Mouse (Mus musculus) testis, adult 2 months (tissue): ENCODE measurements around the gene Nat9.

Experiments
- CTCF ChIP-seq: fragments of 200-500 bp; IDR thresholded peaks from 2 replicates; pipeline ENCODE4 v1.5.1; 2012; ENCODE audit warnings: low read depth, mild to moderate bottlenecking, inconsistent platforms, low read length, moderate library complexity; ENCODE audit not compliant: control insufficient read depth, insufficient read depth, insufficient replicate concordance
- POLR2A ChIP-seq: fragments of 200-500 bp; IDR thresholded peaks from 2 replicates; pipeline ENCODE4 v1.6.1; 2012; ENCODE audit warnings: low read depth, mild to moderate bottlenecking, inconsistent platforms, low read length, moderate library complexity; ENCODE audit not compliant: control insufficient read depth

- TF ChIP-seq CTCF: no peak
- TF ChIP-seq POLR2A: no peak
These were observed 7.8 kb downstream of the Nat9 start for GRCm38 (mm10) chr11:115179881-115180280.
